16 mouse cellular contexts compared by ENCODE assay signal in the genomic region with DNA sequence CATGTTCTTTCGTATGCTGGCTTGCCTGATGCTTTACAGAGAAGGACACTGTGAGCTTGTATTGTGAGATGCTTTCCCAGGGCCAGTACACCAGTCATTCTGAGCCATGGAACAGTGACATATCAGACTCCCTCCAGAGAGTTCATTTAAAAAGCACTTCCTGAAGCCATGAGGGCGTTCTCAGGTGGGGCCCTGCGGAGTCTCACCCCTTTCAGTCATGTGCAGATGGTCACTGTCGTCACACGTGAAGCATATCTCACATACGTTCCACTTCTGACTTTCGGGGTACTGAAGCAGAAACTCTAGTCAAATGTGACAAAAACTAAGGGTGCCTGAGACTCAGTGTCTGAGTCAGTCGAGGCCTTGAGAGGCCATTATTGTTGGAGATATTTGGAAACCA.
"Had no signal": no experiment of that assay in that cellular context is flagged by ENCODE, and none has a peak within 500 bp of the region (broad histone marks: within the 10 kb centered on the region; RNA-seq: fewer than 3 reads in every experiment).

No protein-coding gene starts in this region.

- H3K4me2 ChIP-seq: limb, embryonic 12.5 days; lung, embryonic 14.5 days; midbrain, embryonic 11.5 days; midbrain, embryonic 15.5 days; neural tube, embryonic 13.5 days had no signal

- H3K27ac ChIP-seq: kidney, postnatal 0 days; limb, embryonic 12.5 days; liver, embryonic 14.5 days; midbrain, embryonic 15.5 days; neural tube, embryonic 13.5 days had no signal

- H3K9ac ChIP-seq: limb, embryonic 12.5 days; liver, embryonic 14.5 days; lung, embryonic 14.5 days; midbrain, embryonic 15.5 days; neural tube, embryonic 13.5 days had no signal

- H3K4me3 ChIP-seq: limb, embryonic 12.5 days; midbrain, embryonic 15.5 days; neural tube, embryonic 13.5 days had no signal

- H3K36me3 ChIP-seq: limb, embryonic 12.5 days; midbrain, embryonic 15.5 days; neural tube, embryonic 13.5 days had no signal

- H3K9me3 ChIP-seq: limb, embryonic 12.5 days; midbrain, embryonic 15.5 days; neural tube, embryonic 13.5 days had no signal

- H3K4me1 ChIP-seq: midbrain, embryonic 15.5 days; neural tube, embryonic 13.5 days had no signal

- ATAC-seq: midbrain, embryonic 15.5 days had no signal

- DNase-seq: kidney, adult 11 months; kidney, adult 9 months; kidney, postnatal 36 days; liver; lung, embryonic 14.5 days; lung, postnatal 10 days; lung, postnatal 4 days; right cerebral cortex, postnatal 14 days; thymus, adult 18-20 months; thymus, postnatal 14 days had no signal
